Mouse (Mus musculus) lung, postnatal 0 days (tissue): ENCODE data around the gene Cfap65. TPM values are rescaled to one million over a fixed set of nuclear protein-coding genes. Genes with fewer than 3 reads are reported as not detected.
A peak's percentile ranks its signal among the peaks of the same experiment; 100 is the strongest.

ENCODE experiments used
- ATAC-seq: fragments of 200-750 bp; cut with Nextera tagmentation; 2 replicates; pipeline ENCODE4 v1.8.0; 2017; ENCODE audit warnings: moderate library complexity
- DNase-seq: peaks from one replicate; pipeline ENCODE4 v3.0.0-alpha.2; 2016; ENCODE audit warnings: low spot score
- H3K27ac ChIP-seq: fragments of 300-500 bp; sonication (generic); 2 replicates; pipeline ENCODE4 v1.5.1; 2014; ENCODE audit warnings: antibody characterized with exemption, mild to moderate bottlenecking, low read length, mixed read lengths
- H3K27me3 ChIP-seq: fragments of 300-500 bp; sonication (generic); replicated peaks from 2 replicates; pipeline ENCODE4 v1.6.1; 2014; ENCODE audit warnings: low read length, mixed read lengths; ENCODE audit not compliant: insufficient read depth
- H3K36me3 ChIP-seq: fragments of 300-500 bp; sonication (generic); 2 replicates; pipeline ENCODE4 v1.6.1; 2014; ENCODE audit warnings: low read length, mixed read lengths; ENCODE audit not compliant: insufficient read depth
- H3K4me1 ChIP-seq: fragments of 300-500 bp; sonication (generic); 2 replicates; pipeline ENCODE4 v1.6.1; 2014; ENCODE audit warnings: antibody characterized with exemption, low read depth, low read length, mixed read lengths; ENCODE audit not compliant: insufficient read depth
- H3K4me2 ChIP-seq: fragments of 300-500 bp; sonication (generic); replicated peaks from 2 replicates; pipeline ENCODE4 v1.6.1; 2014; ENCODE audit warnings: low read depth, mild to moderate bottlenecking, low read length, moderate library complexity, mixed read lengths
- H3K4me3 ChIP-seq: fragments of 300-500 bp; sonication (generic); 2 replicates; pipeline ENCODE4 v1.5.1; 2014; ENCODE audit warnings: low read depth, low read length
- H3K9ac ChIP-seq: fragments of 300-500 bp; sonication (generic); replicated peaks from 2 replicates; pipeline ENCODE4 v1.6.1; 2014; ENCODE audit warnings: low read depth, mild to moderate bottlenecking
- H3K9me3 ChIP-seq: fragments of 300-500 bp; sonication (generic); 2 replicates; pipeline ENCODE4 v1.6.1; 2016; ENCODE audit warnings: low read length, mixed read lengths
- CTCF ChIP-seq: IDR thresholded peaks from 2 replicates; pipeline ENCODE4 v1.5.1; 2016; ENCODE audit warnings: antibody characterized with exemption, mild to moderate bottlenecking
- EP300 ChIP-seq: IDR thresholded peaks from 2 replicates; pipeline ENCODE4 v1.6.1; 2016; ENCODE audit warnings: antibody characterized with exemption, mild to moderate bottlenecking, control low read depth
- WGBS: fragments of 180-500 bp; shearing (Covaris S2); extraction: QIAGEN DNeasy Blood & Tissue Kit; methylation state at CpG from one replicate; pipeline ENCODE4 v1.1.7; 2014; 5-methylcytosine and 5-hydroxymethylcytosine counted together
- polyA plus RNA-seq: library from polyadenylated mRNA; unstranded; fragments of >200 nt; fragmentation: Nextera tagmentation; extraction: Ambion mirVana; gene quantifications from 2 replicates; pipeline ENCODE4 v1.2.1, GENCODE M21; 2015

The Cfap65 gene
- polyA plus RNA-seq, 1 experiment from 2014 or later, result 2.0 TPM

GRCm38 (mm10) chr1:74941651-74942360, 6.4 kb upstream of the Cfap65 start:
- Histone ChIP-seq H3K27ac (no peak overlapping the region), H3K4me3 (no peak overlapping the region), H3K4me2 (no peak overlapping the region), H3K27me3 (0 out of 2 replicates have a peak, but pooled peaks cover 4% of the 10 kb centered on the region), H3K36me3 (no peaks in the 10 kb centered on the region), H3K9ac (no peak overlapping the region), H3K4me1 (no peaks in the 10 kb centered on the region), H3K9me3 (no peaks in the 10 kb centered on the region)
- TF ChIP-seq CTCF, result no peak
- no peak for TF ChIP-seq EP300
- ATAC-seq, result no peak
- 41% methylated on average over 12 of the region's 12 CpGs for WGBS
- DNase-seq, result no peak

DNA sequence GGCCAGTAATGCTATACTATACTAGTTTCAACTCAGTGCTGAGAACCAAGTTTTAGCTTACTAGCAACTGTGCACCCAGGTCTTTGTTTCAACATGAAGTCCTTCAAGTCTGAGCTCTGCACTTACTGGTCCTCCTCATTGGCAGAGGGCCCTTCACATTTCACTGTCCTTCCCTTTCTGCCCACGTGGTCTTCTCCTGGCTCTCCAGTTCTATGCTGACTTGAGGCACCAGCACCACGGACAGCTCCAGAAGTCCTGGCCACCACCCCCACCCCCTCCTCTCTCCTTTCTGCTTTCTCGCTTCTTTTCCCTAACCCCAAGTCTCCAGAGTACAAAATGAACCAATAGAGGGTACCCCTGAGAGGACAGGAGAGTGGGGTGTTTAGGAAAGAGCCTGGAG, 4.4 kb upstream of the Cfap65 start:
- 0% methylated on average over 3 of the region's 3 CpGs for WGBS
- no peaks in the 10 kb centered on the region for H3K4me1 ChIP-seq
- ATAC-seq (peak; percentile 71), DNase-seq (peak; percentile 69)
- no peaks in the 10 kb centered on the region; the same call in 1 of the 2 replicates for H3K27me3 ChIP-seq
- TF ChIP-seq CTCF (no peak), EP300 (no peak)
- no peak overlapping the region for H3K4me3 ChIP-seq
- H3K27ac ChIP-seq, result no peak overlapping the region
- no peak overlapping the region for H3K4me2 ChIP-seq
- H3K9ac ChIP-seq, result no peak overlapping the region
- no peaks in the 10 kb centered on the region for H3K36me3 ChIP-seq
- no peaks in the 10 kb centered on the region for H3K9me3 ChIP-seq

- Histone ChIP-seq H3K9me3 (no peaks in the 10 kb centered on the region), H3K36me3 (no peaks in the 10 kb centered on the region), H3K27me3 (no peaks in the 10 kb centered on the region; the same call in 1 of the 2 replicates), H3K4me3 (no peak overlapping the region), H3K9ac (no peak overlapping the region), H3K4me1 (no peaks in the 10 kb centered on the region), H3K4me2 (no peak overlapping the region), H3K27ac (no peak overlapping the region)
- no peak for TF ChIP-seq CTCF
- no peak for TF ChIP-seq EP300
- DNase-seq (no peak), ATAC-seq (no peak)
- 45% methylated on average over 12 of the region's 12 CpGs for WGBS
These were observed 927 bp upstream of the Cfap65 start for GRCm38 (mm10) chr1:74936221-74936830.

DNA sequence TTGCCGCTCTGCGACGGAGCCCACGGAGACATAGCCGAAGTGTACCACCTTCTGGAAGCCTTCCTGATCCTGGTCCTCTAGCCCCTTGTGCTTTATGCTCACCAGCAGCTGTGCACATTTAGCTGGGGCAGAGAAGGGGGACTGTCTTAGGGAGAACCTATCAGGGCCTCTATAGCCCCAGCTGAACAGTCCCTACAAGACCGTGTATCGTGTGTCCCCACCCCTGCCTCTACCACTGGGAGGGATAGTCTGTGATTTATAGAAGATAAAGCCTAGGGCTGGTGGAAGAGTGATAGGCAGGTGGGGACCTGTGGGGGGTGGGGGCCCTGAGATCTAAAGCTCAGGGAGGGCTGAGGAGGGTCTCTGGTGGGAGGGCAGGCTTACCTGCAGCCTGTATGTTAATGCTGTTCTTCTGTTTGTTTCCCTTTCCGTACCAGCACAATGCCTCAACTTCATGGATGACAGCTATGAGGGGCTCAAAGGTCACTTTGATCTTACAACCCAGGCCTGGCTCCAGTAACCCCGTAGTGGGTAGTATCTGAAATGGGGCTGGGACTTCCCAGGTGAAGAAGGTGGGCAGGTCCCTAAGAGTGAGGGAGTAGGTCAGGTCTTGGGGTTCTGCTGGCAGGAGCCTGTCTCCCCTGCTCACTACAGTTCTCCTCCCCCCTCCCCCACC, 7.6 kb downstream of the Cfap65 start:
- H3K27me3 ChIP-seq, result no peaks in the 10 kb centered on the region
- no peak for ATAC-seq
- no peak overlapping the region for H3K9ac ChIP-seq
- TF ChIP-seq CTCF (no peak), EP300 (no peak)
- WGBS, result 74% methylated on average over 9 of the region's 9 CpGs
- no peak overlapping the region for H3K27ac ChIP-seq
- no peak for DNase-seq
- no peak overlapping the region for H3K4me3 ChIP-seq
- no peaks in the 10 kb centered on the region for H3K4me1 ChIP-seq
- no peaks in the 10 kb centered on the region for H3K36me3 ChIP-seq
- no peak overlapping the region for H3K4me2 ChIP-seq
- H3K9me3 ChIP-seq, result no peaks in the 10 kb centered on the region

GRCm38 (mm10) chr1:74926721-74927120, 8.7 kb downstream of the Cfap65 start:
- no peak for ATAC-seq
- no peak overlapping the region for H3K27ac ChIP-seq
- H3K4me1 ChIP-seq, result no peaks in the 10 kb centered on the region
- DNase-seq, result peak; percentile 32
- H3K4me3 ChIP-seq, result no peak overlapping the region
- no peaks in the 10 kb centered on the region for H3K27me3 ChIP-seq
- no peak overlapping the region for H3K9ac ChIP-seq
- H3K36me3 ChIP-seq, result no peaks in the 10 kb centered on the region
- 28% methylated on average over 6 of the region's 6 CpGs for WGBS
- peak; percentile 94 for TF ChIP-seq CTCF
- TF ChIP-seq EP300, result no peak
- H3K4me2 ChIP-seq, result no peak overlapping the region
- no peaks in the 10 kb centered on the region for H3K9me3 ChIP-seq

GRCm38 (mm10) chr1:74924464-74924863, 10.9 kb downstream of the Cfap65 start:
- Histone ChIP-seq H3K27ac (no peak overlapping the region), H3K27me3 (no peaks in the 10 kb centered on the region), H3K4me2 (no peak overlapping the region), H3K4me1 (no peaks in the 10 kb centered on the region), H3K9me3 (no peaks in the 10 kb centered on the region), H3K36me3 (no peaks in the 10 kb centered on the region), H3K4me3 (no peak overlapping the region), H3K9ac (no peak overlapping the region)
- ATAC-seq (no peak), DNase-seq (no peak)
- WGBS, result 61% methylated on average over 4 of the region's 4 CpGs
- no peak for TF ChIP-seq EP300
- TF ChIP-seq CTCF, result no peak
